Mouse (Mus musculus) heart, embryonic 16.5 days (tissue): Measurements from ENCODE around the gene Syngr3. TPM values are rescaled to one million over a fixed set of nuclear protein-coding genes. Genes with fewer than 3 reads are reported as not detected.
A peak's percentile ranks its signal among the peaks of the same experiment; 100 is the strongest.

Experiments used
- ATAC-seq: fragments of 200-750 bp; cut with Nextera tagmentation; replicated peaks from 2 replicates; pipeline ENCODE4 v1.8.0; 2017; ENCODE audit warnings: moderate number of reproducible peaks; ENCODE audit not compliant: insufficient read depth, low FRiP score; ENCODE audit errors: extremely low read depth
- H3K27ac ChIP-seq: fragments of 300-500 bp; sonication (generic); 2 replicates; pipeline ENCODE4 v1.5.1; 2014; ENCODE audit warnings: mild to moderate bottlenecking, low read length, control low read depth, moderate library complexity
- H3K27me3 ChIP-seq: fragments of 300-500 bp; sonication (generic); 2 replicates; pipeline ENCODE4 v1.6.1; 2014; ENCODE audit warnings: low read length, mixed read lengths; ENCODE audit not compliant: control insufficient read depth, insufficient read depth
- H3K36me3 ChIP-seq: fragments of 300-500 bp; sonication (generic); 2 replicates; pipeline ENCODE4 v1.6.1; 2014; ENCODE audit not compliant: control insufficient read depth, insufficient read depth
- H3K4me1 ChIP-seq: fragments of 300-500 bp; sonication (generic); 2 replicates; pipeline ENCODE4 v1.6.1; 2014; ENCODE audit warnings: low read length, mixed read lengths; ENCODE audit not compliant: control insufficient read depth, insufficient read depth
- H3K4me2 ChIP-seq: fragments of 300-500 bp; sonication (generic); 2 replicates; pipeline ENCODE4 v1.6.1; 2014; ENCODE audit warnings: low read depth, mild to moderate bottlenecking, control low read depth, low read length
- H3K4me3 ChIP-seq: fragments of 300-500 bp; sonication (generic); 2 replicates; pipeline ENCODE4 v1.5.1; 2014; ENCODE audit warnings: mild to moderate bottlenecking, control low read depth, low read length
- H3K9ac ChIP-seq: fragments of 300-500 bp; sonication (generic); 2 replicates; pipeline ENCODE4 v1.6.1; 2014; ENCODE audit warnings: low read length, control low read depth
- H3K9me3 ChIP-seq: fragments of 300-500 bp; sonication (generic); replicated peaks from 2 replicates; pipeline ENCODE4 v1.6.1; 2016; ENCODE audit warnings: low read length; ENCODE audit not compliant: control insufficient read depth
- WGBS: fragments of 180-500 bp; shearing (Covaris S2); extraction: QIAGEN DNeasy Blood & Tissue Kit; methylation state at CpG from one replicate; pipeline ENCODE4 v1.1.7; 2014; 5-methylcytosine and 5-hydroxymethylcytosine counted together
- polyA plus RNA-seq: library from polyadenylated mRNA; unstranded; fragments of >200 nt; fragmentation: Nextera tagmentation; extraction: Ambion mirVana; gene quantifications from 2 replicates; pipeline ENCODE4 v1.2.1, GENCODE M21; 2015

The Syngr3 gene
- polyA plus RNA-seq, 1 experiment from 2014 or later = 0.67 TPM

GRCm38 (mm10) chr17:24730787-24731186 lies 41.0 kb upstream of the Syngr3 start:
- H3K9ac ChIP-seq = no peak overlapping the region
- H3K9me3 ChIP-seq = no peaks in the 10 kb centered on the region
- ATAC-seq = no peak
- H3K36me3 ChIP-seq = no peaks in the 10 kb centered on the region
- no peak overlapping the region for H3K4me3 ChIP-seq
- 84% methylated on average over 14 of the region's 14 CpGs for WGBS
- H3K4me2 ChIP-seq = no peak overlapping the region
- no peak overlapping the region for H3K27ac ChIP-seq
- peaks cover 12% of the 10 kb centered on the region for H3K4me1 ChIP-seq
- no peaks in the 10 kb centered on the region for H3K27me3 ChIP-seq

GRCm38 (mm10) chr17:24729067-24729466 lies 39.3 kb upstream of the Syngr3 start:
- 53% methylated on average over 6 of the region's 6 CpGs for WGBS
- H3K4me3 ChIP-seq = no peak overlapping the region
- ATAC-seq = no peak
- H3K4me1 ChIP-seq = peaks cover 11% of the 10 kb centered on the region
- no peak overlapping the region for H3K9ac ChIP-seq
- no peak overlapping the region for H3K27ac ChIP-seq
- H3K27me3 ChIP-seq = no peaks in the 10 kb centered on the region
- no peaks in the 10 kb centered on the region for H3K36me3 ChIP-seq
- H3K9me3 ChIP-seq = no peaks in the 10 kb centered on the region
- no peak overlapping the region for H3K4me2 ChIP-seq

- Histone ChIP-seq H3K27ac (no peak overlapping the region), H3K36me3 (no peaks in the 10 kb centered on the region), H3K27me3 (no peaks in the 10 kb centered on the region), H3K4me3 (no peak overlapping the region), H3K4me1 (peaks cover 11% of the 10 kb centered on the region), H3K4me2 (no peak overlapping the region), H3K9ac (no peak overlapping the region), H3K9me3 (no peaks in the 10 kb centered on the region)
- 71% methylated on average over 17 of the region's 17 CpGs for WGBS
- no peak for ATAC-seq
Measured at GRCm38 (mm10) chr17:24728184-24728583, 38.4 kb upstream of the Syngr3 start.

- no peak within 1 kb of the TSS for H3K9ac ChIP-seq
- WGBS = 68% methylated on average over 2 of the region's 2 CpGs
Measured at GRCm38 (mm10) chr17:24727618-24728017, 37.9 kb upstream of the Syngr3 start, which contains the start of gene Rpl3l. TSS of gene Rpl3l (plus strand) at chr17:24727820.

GRCm38 (mm10) chr17:24725637-24726390 lies 36.1 kb upstream of the Syngr3 start:
- WGBS = 64% methylated on average over 3 of the region's 3 CpGs
- Histone ChIP-seq H3K27me3 (no peaks in the 10 kb centered on the region), H3K4me1 (peaks cover 23% of the 10 kb centered on the region), H3K36me3 (peaks cover 13% of the 10 kb centered on the region), H3K9ac (no peak overlapping the region), H3K9me3 (no peaks in the 10 kb centered on the region), H3K4me2 (no peak overlapping the region), H3K27ac (no peak overlapping the region), H3K4me3 (no peak overlapping the region)
- ATAC-seq = no peak

More at GRCm38 (mm10) chr17:24727618-24728017, 37.9 kb upstream of the Syngr3 start, which contains the start of gene Rpl3l:
- Histone ChIP-seq H3K4me1 (peaks cover 16% of the 10 kb centered on the region), H3K27me3 (no peaks in the 10 kb centered on the region), H3K36me3 (no peaks in the 10 kb centered on the region; the same call in 1 of the 2 replicates), H3K4me3 (no peak within 1 kb of the TSS), H3K4me2 (no peak within 1 kb of the TSS), H3K9me3 (no peaks in the 10 kb centered on the region), H3K27ac (no peak within 1 kb of the TSS)
- ATAC-seq = no peak

GRCm38 (mm10) chr17:24724184-24724583 lies 34.4 kb upstream of the Syngr3 start, which contains the start of gene Ndufb10:
TSS of gene Ndufb10 (minus strand) at chr17:24724478.
- no peaks in the 10 kb centered on the region for H3K27me3 ChIP-seq
- peak within 1 kb of the TSS; percentile 67 for H3K4me2 ChIP-seq
- under 1% methylated on average over 30 of the region's 30 CpGs for WGBS
- H3K36me3 ChIP-seq = peaks cover 13% of the 10 kb centered on the region
- peak within 1 kb of the TSS; percentile 97 for H3K27ac ChIP-seq
- H3K9ac ChIP-seq = peak within 1 kb of the TSS; percentile 99
- H3K9me3 ChIP-seq = no peaks in the 10 kb centered on the region
- peaks cover 23% of the 10 kb centered on the region for H3K4me1 ChIP-seq
- peak within 1 kb of the TSS; percentile 96 for H3K4me3 ChIP-seq
- peak; percentile 74 for ATAC-seq

- under 1% methylated on average over 15 of the region's 15 CpGs for WGBS
- Histone ChIP-seq H3K4me1 (peaks cover 24% of the 10 kb centered on the region), H3K36me3 (peaks cover 13% of the 10 kb centered on the region), H3K4me3 (peak overlapping the region; percentile 96), H3K27me3 (no peaks in the 10 kb centered on the region), H3K9me3 (no peaks in the 10 kb centered on the region), H3K9ac (peak overlapping the region; percentile 99), H3K27ac (peak overlapping the region; percentile 97), H3K4me2 (peak overlapping the region; percentile 67)
- no peak; the same call in 1 of the 2 replicates for ATAC-seq
Measured at GRCm38 (mm10) chr17:24723881-24724180, 34.1 kb upstream of the Syngr3 start.

- H3K4me3 ChIP-seq = peak overlapping the region; percentile 96
- H3K27ac ChIP-seq = peak overlapping the region; percentile 97
- H3K4me1 ChIP-seq = peaks cover 26% of the 10 kb centered on the region
- peak overlapping the region; percentile 67 for H3K4me2 ChIP-seq
- no peaks in the 10 kb centered on the region for H3K9me3 ChIP-seq
- WGBS = 1% methylated on average over 12 of the region's 12 CpGs
- peak overlapping the region; percentile 99 for H3K9ac ChIP-seq
- no peak for ATAC-seq
- H3K27me3 ChIP-seq = no peaks in the 10 kb centered on the region
- H3K36me3 ChIP-seq = peaks cover 13% of the 10 kb centered on the region
Measured at GRCm38 (mm10) chr17:24723122-24723880, 33.5 kb upstream of the Syngr3 start.
